Mouse (Mus musculus) stomach, embryonic 16.5 days (tissue): ENCODE measurements around the gene Drc3. TPM values are rescaled to one million over a fixed set of nuclear protein-coding genes. Genes with fewer than 3 reads are reported as not detected.

Experiments used
- ATAC-seq: fragments of 200-750 bp; cut with Nextera tagmentation; 2 replicates; pipeline ENCODE4 v1.8.0; 2017; ENCODE audit warnings: moderate number of reproducible peaks, moderate TSS enrichment; ENCODE audit not compliant: insufficient read depth, low FRiP score
- H3K27ac ChIP-seq: fragments of 300-500 bp; sonication (generic); 2 replicates; pipeline ENCODE4 v1.5.1; 2014; ENCODE audit warnings: low read length
- H3K27me3 ChIP-seq: fragments of 300-500 bp; sonication (generic); 2 replicates; pipeline ENCODE4 v1.6.1; 2014; ENCODE audit warnings: low read length, control low read depth, mixed read lengths; ENCODE audit not compliant: control insufficient read depth, insufficient read depth
- H3K36me3 ChIP-seq: fragments of 300-500 bp; sonication (generic); 2 replicates; pipeline ENCODE4 v1.6.1; 2014; ENCODE audit warnings: low read length; ENCODE audit not compliant: control insufficient read depth, insufficient read depth
- H3K4me1 ChIP-seq: fragments of 300-500 bp; sonication (generic); 2 replicates; pipeline ENCODE4 v1.6.1; 2014; ENCODE audit warnings: low read length, control low read depth, mixed read lengths; ENCODE audit not compliant: control insufficient read depth, insufficient read depth
- H3K4me2 ChIP-seq: fragments of 300-500 bp; sonication (generic); 2 replicates; pipeline ENCODE4 v1.6.1; 2014; ENCODE audit warnings: low read depth, low read length, mixed read lengths
- H3K4me3 ChIP-seq: fragments of 300-500 bp; sonication (generic); replicated peaks from 2 replicates; pipeline ENCODE4 v1.5.1; 2014; ENCODE audit warnings: mild to moderate bottlenecking, low read length
- H3K9ac ChIP-seq: fragments of 300-500 bp; sonication (generic); 2 replicates; pipeline ENCODE4 v1.6.1; 2014; ENCODE audit warnings: low read length
- H3K9me3 ChIP-seq: fragments of 300-500 bp; sonication (generic); replicated peaks from 2 replicates; pipeline ENCODE4 v1.6.1; 2016; ENCODE audit warnings: low read length, control low read depth; ENCODE audit not compliant: control insufficient read depth
- WGBS: fragments of 180-500 bp; shearing (Covaris S2); extraction: QIAGEN DNeasy Blood & Tissue Kit; methylation state at CpG from one replicate; pipeline ENCODE4 v1.1.7; 2014; 5-methylcytosine and 5-hydroxymethylcytosine counted together
- polyA plus RNA-seq: library from polyadenylated mRNA; unstranded; fragments of >200 nt; fragmentation: Nextera tagmentation; extraction: Ambion mirVana; gene quantifications from 2 replicates; pipeline ENCODE4 v1.2.1, GENCODE M21; 2015

Gene Drc3
- polyA plus RNA-seq, 1 experiment from 2014 or later = 1.4 TPM

GRCm38 (mm10) chr11:60311025-60311854 is 41.9 kb upstream of the Drc3 start:
- H3K27me3 ChIP-seq = no peaks in the 10 kb centered on the region
- H3K27ac ChIP-seq = peak overlapping the region; percentile 78
- peaks cover 40% of the 10 kb centered on the region for H3K4me1 ChIP-seq
- H3K4me2 ChIP-seq = no peak overlapping the region
- H3K9me3 ChIP-seq = 0 out of 2 replicates have a peak, but pooled peaks cover 4% of the 10 kb centered on the region
- 14% methylated on average over 8 of the region's 8 CpGs for WGBS
- H3K9ac ChIP-seq = peak overlapping the region; percentile 16; the same call in 1 of the 2 replicates
- no peak overlapping the region for H3K4me3 ChIP-seq
- no peaks in the 10 kb centered on the region for H3K36me3 ChIP-seq
- peak; percentile 49 for ATAC-seq

GRCm38 (mm10) chr11:60316250-60316649 is 36.9 kb upstream of the Drc3 start:
- 40% methylated on average over 7 of the region's 7 CpGs for WGBS
- no peak overlapping the region for H3K27ac ChIP-seq
- H3K4me2 ChIP-seq = no peak overlapping the region
- no peaks in the 10 kb centered on the region for H3K36me3 ChIP-seq
- H3K27me3 ChIP-seq = no peaks in the 10 kb centered on the region
- 0 out of 2 replicates have a peak, but pooled peaks cover 4% of the 10 kb centered on the region for H3K9me3 ChIP-seq
- H3K4me1 ChIP-seq = peaks cover 31% of the 10 kb centered on the region
- no peak for ATAC-seq
- H3K9ac ChIP-seq = no peak overlapping the region
- H3K4me3 ChIP-seq = no peak overlapping the region

- Histone ChIP-seq H3K9me3 (0 out of 2 replicates have a peak, but pooled peaks cover 4% of the 10 kb centered on the region), H3K36me3 (no peaks in the 10 kb centered on the region), H3K4me2 (no peak overlapping the region), H3K27ac (no peak overlapping the region), H3K4me1 (peaks cover 24% of the 10 kb centered on the region), H3K9ac (no peak overlapping the region), H3K4me3 (no peak overlapping the region), H3K27me3 (no peaks in the 10 kb centered on the region)
- no peak for ATAC-seq
- WGBS = 71% methylated on average over 8 of the region's 8 CpGs
Observed at GRCm38 (mm10) chr11:60316883-60317282, 36.2 kb upstream of the Drc3 start.

GRCm38 (mm10) chr11:60317376-60318102 is 35.6 kb upstream of the Drc3 start:
- Histone ChIP-seq H3K4me3 (no peak overlapping the region), H3K9me3 (0 out of 2 replicates have a peak, but pooled peaks cover 4% of the 10 kb centered on the region), H3K27ac (no peak overlapping the region), H3K4me2 (no peak overlapping the region), H3K4me1 (peaks cover 24% of the 10 kb centered on the region), H3K36me3 (no peaks in the 10 kb centered on the region), H3K9ac (no peak overlapping the region), H3K27me3 (no peaks in the 10 kb centered on the region)
- 72% methylated on average over 7 of the region's 7 CpGs for WGBS
- ATAC-seq = no peak

GRCm38 (mm10) chr11:60318716-60319115 is 34.4 kb upstream of the Drc3 start:
- no peak overlapping the region for H3K4me2 ChIP-seq
- ATAC-seq = no peak
- H3K9ac ChIP-seq = 0 out of 2 replicates have a peak overlapping the region, but pooled peaks have one; percentile 47
- no peaks in the 10 kb centered on the region for H3K36me3 ChIP-seq
- no peaks in the 10 kb centered on the region for H3K27me3 ChIP-seq
- H3K27ac ChIP-seq = no peak overlapping the region
- peaks cover 24% of the 10 kb centered on the region for H3K4me1 ChIP-seq
- no peak overlapping the region for H3K4me3 ChIP-seq
- no peaks in the 10 kb centered on the region for H3K9me3 ChIP-seq
- WGBS = 61% methylated on average over 5 of the region's 5 CpGs

- Histone ChIP-seq H3K9ac (no peak overlapping the region), H3K9me3 (no peaks in the 10 kb centered on the region), H3K4me3 (no peak overlapping the region), H3K4me1 (peaks cover 24% of the 10 kb centered on the region), H3K27ac (no peak overlapping the region), H3K4me2 (no peak overlapping the region), H3K36me3 (no peaks in the 10 kb centered on the region), H3K27me3 (no peaks in the 10 kb centered on the region)
- peak; percentile 46; the same call in 1 of the 2 replicates for ATAC-seq
- 50% methylated on average over 10 of the region's 10 CpGs for WGBS
Observed at GRCm38 (mm10) chr11:60319257-60320066, 33.7 kb upstream of the Drc3 start.

- no peak for ATAC-seq
- WGBS = 46% methylated on average over 8 of the region's 8 CpGs
Observed at GRCm38 (mm10) chr11:60320426-60321037, 32.6 kb upstream of the Drc3 start.

GRCm38 (mm10) chr11:60321438-60321837 is 31.7 kb upstream of the Drc3 start:
- H3K36me3 ChIP-seq = no peaks in the 10 kb centered on the region
- H3K4me1 ChIP-seq = peaks cover 18% of the 10 kb centered on the region; the same call in 1 of the 2 replicates
- H3K4me3 ChIP-seq = no peak overlapping the region
- H3K27ac ChIP-seq = no peak overlapping the region
- no peak overlapping the region for H3K9ac ChIP-seq
- WGBS = 62% methylated on average over 2 of the region's 2 CpGs
- H3K9me3 ChIP-seq = no peaks in the 10 kb centered on the region
- no peaks in the 10 kb centered on the region for H3K27me3 ChIP-seq
- ATAC-seq = no peak
- H3K4me2 ChIP-seq = no peak overlapping the region

More at GRCm38 (mm10) chr11:60320426-60321037, 32.6 kb upstream of the Drc3 start:
- Histone ChIP-seq H3K4me3 (no peak overlapping the region), H3K4me2 (no peak overlapping the region), H3K27me3 (no peaks in the 10 kb centered on the region), H3K9me3 (no peaks in the 10 kb centered on the region), H3K4me1 (peaks cover 24% of the 10 kb centered on the region), H3K27ac (peak overlapping the region; percentile 36), H3K36me3 (no peaks in the 10 kb centered on the region), H3K9ac (no peak overlapping the region)
